Mouse (Mus musculus) lung, postnatal 14 days (tissue): Measurements from ENCODE around the gene Adamts17.

Source experiments
- DNase-seq: peaks from one replicate; pipeline ENCODE4 v3.0.0; 2021

The Adamts17 gene

GRCm38 (mm10) chr7:67110551-67111159 lies 271.1 kb downstream of the Adamts17 start:
- DNase-seq, result no peak

- DNase-seq, result no peak
These were observed 273.1 kb downstream of the Adamts17 start for GRCm38 (mm10) chr7:67112495-67113216.

DNA sequence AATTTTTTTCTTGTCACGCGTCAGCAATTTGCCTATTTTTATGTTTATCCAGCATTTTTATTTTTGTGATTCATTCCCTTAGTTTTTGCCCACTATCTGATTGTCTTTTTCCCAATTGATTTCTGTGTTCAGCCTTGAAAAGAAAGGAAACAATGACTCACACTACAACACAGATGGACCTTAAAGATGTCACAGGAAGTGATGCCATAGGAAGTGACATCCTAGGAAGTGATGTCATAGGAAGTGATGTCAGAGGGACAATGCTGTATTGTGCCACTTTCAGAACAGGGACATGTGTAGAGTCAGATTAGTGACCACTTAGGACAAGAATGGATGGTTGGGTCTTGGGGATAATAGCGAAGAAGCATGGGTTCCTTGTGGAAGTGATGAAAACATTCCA lies 274.5 kb downstream of the Adamts17 start:
- no peak for DNase-seq

DNA sequence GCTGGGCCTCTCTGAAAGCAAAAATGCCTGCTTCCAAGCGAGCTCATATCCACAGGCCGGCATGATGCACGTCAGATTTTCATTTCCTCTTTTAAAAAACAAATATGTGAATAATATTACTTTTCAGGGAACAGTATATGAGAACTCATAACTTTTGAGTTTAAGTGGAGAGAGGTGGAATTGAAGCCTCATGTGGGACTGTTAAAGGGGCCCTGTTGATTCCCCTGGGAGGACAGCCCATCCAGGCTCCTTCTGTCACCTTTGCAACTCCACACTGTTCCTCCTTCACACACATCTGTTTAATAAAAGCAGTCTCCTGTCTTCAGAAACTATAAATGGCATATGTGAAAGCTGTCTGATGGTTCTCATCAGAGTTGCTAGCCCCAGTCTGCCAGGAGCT lies 275.5 kb downstream of the Adamts17 start:
- no peak for DNase-seq

DNA sequence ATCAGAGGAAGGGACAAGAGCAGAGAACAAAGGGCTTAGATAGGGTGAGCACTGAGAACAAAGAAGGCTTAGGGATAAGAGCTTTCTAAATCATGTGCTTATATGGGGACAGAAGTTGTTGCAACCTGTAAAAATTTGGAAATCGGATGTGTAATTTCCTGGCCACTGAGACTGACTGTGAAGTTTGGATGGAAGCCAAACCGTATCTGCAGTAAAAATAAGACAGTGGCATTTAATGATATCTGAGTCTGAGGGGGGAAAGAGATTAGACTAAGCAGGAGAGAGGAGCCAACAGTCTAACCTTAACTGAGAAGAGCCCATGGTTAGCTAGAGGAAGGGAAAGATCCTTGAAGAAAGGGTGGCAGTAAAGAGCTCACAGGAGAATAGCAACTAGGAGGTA lies 295.6 kb downstream of the Adamts17 start:
- no peak for DNase-seq

- no peak for DNase-seq
These were observed 302.9 kb downstream of the Adamts17 start for GRCm38 (mm10) chr7:67142347-67143015.

GRCm38 (mm10) chr7:67145748-67146147 lies 306.2 kb downstream of the Adamts17 start:
- peak; percentile 16 for DNase-seq

GRCm38 (mm10) chr7:67146151-67146550 lies 306.6 kb downstream of the Adamts17 start:
- no peak for DNase-seq

GRCm38 (mm10) chr7:67149707-67150106 lies 310.2 kb downstream of the Adamts17 start:
- no peak for DNase-seq

DNA sequence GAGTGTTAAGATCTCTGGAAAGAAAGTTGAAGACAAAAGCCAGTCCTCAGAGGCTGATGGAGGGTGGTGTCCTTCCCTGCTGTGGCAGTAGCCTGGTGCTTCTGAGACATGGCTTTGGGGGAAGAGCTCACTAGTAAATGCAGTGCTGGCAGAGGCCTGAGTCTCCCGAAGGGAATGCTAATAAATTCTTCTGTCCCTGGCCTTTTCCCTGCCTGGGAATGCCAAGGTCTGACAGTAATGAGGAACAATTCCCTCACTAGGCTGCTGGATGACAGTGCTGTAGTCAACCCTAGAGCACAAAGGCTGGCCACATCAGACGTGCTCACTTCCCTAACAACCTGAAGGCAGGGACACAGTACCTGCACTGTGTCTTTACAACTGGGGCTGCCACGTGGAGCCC lies 313.1 kb downstream of the Adamts17 start:
- no peak for DNase-seq

DNA sequence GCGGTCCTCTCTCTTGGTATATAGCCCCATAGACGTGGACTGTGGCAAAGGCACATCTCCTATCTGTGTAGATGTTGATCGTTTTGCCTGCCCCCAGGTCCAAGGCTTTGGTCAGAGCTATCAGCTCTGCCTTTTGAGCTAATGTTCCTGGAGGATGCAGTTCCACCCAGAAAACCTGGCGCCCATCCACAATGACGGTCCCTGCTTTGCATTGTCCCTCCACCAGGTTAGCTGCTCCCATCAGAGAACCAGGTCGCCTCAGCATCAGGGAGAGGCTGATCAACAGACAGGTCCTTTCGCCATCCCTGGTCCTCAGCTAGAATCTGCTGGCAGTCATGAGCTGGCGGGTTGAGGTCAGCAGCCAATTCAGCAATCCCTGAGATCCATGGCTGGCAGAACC lies 322.6 kb downstream of the Adamts17 start:
- DNase-seq, result no peak

DNA sequence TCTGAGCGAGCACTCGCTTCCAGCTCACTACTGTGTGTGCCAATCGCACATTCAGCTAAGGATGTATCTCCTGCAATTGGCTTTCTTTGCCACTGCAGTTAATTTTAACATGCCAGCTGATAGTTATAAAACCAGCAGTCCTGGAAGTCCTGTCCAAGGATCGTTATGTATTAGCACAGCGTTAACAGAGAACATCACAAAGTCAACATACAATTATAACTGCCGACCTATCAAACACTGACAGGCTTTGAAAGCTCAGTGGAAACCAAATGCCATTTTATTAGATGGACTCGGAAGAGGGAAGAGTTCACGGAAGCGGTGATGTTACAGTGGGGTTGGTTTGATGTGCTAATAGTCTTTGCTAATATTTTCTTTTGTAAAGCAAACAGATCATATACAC lies 328.8 kb downstream of the Adamts17 start:
- DNase-seq, result no peak

DNA sequence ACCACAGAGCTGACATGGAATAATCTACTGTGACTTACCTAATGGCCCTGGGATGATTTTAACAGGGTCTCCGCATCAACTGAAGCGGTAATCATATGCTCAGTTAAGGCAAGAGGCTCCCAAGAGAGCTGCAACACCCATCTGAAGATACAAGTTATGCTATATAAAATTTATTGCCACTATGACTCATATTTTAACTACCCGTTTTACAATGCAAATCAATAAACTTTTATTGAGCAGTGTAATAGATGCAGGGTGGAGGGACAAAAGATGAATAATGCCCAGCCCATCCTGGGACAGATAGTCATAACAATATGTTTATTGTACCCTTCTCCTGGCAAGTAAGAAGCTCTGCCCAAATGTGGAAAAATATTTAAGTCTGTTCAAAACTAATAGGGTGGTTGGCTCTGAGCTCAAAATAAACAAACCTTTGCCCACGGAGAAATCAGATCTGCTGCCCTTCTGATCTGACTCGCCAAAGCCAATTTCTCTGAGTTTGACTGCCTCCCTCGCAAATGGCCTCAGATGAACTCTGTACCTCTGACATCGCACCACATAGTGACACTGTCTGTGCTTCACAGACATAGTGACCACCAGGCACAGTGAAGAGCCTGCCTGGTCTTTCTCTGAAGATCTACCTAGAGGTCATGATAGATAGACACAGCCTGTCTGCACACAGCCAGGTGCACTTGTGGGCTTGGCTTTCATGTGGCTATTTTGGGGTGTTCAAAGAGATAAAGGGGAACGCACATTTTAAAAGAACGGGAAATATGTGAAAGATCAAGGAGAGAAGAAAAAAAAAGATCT lies 329.4 kb downstream of the Adamts17 start:
- DNase-seq, result no peak

- no peak for DNase-seq
These were observed 334.1 kb downstream of the Adamts17 start for GRCm38 (mm10) chr7:67173522-67174195.

GRCm38 (mm10) chr7:67183786-67184185 lies 344.3 kb downstream of the Adamts17 start:
- no peak for DNase-seq

GRCm38 (mm10) chr7:67199412-67199811 lies 359.9 kb downstream of the Adamts17 start:
- peak; percentile 76 for DNase-seq
